Mouse (Mus musculus) activated CD4-positive, CD25-positive, alpha-beta regulatory T cell, adult 4 months (primary cell): Measurements from ENCODE around the gene Tuft1. TPM values are rescaled to one million over a fixed set of nuclear protein-coding genes. Genes with fewer than 3 reads are reported as not detected.
A peak's percentile ranks its signal among the peaks of the same experiment; 100 is the strongest.

Source experiments
- ATAC-seq: one replicate; pipeline ENCODE4 v1.8.0; 2017
- polyA plus RNA-seq, 2 experiments: library from polyadenylated mRNA; unstranded; fragments of 100-300 nt; shearing (Covaris generic); gene quantifications; one replicate each; pipeline ENCODE4 v1.2.1; 2017

Gene Tuft1
- polyA plus RNA-seq, 2 experiments from 2014 or later, result 2.3 to 2.4 TPM

DNA sequence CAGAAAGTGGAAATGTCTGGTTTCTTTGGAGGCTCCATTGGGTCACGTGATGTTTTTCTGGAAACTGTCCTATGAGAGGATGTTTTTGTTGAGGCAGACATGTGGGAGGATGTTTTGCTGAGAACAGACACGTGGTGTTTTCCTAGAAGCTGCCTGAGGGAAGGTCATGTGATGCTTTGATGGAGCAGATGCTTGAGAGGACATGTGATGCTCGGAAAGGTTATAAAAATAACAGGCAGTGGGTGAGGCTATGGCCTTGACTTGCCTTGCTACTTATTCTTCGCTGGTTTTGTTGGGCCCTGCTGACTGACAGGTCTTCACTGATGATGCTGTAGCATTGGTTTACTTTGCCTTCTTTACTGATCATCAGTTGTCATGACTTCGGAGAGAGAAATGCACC, 67.6 kb downstream of the Tuft1 start:
- ATAC-seq, result peak; percentile 59

DNA sequence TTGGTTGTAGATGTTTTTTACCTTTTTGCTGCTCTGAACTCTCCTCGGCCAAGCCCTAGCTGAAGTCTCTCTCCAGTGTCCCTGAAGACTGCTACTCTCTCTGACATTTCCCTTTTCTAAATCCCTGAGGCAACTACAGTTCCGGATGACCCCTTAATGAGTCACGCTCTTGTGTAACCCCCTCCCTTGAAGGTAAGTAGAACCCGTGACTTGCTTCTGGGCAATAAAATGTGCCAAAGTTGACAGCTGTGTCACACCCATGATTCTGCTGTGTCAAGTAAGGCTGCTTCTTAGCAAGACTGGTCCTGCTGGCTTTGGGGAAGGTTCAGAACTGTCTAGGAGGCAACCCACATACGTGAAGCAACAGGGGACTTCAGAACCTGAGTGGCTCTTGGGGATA, 70.7 kb downstream of the Tuft1 start:
- no peak for ATAC-seq

GRCm38 (mm10) chr3:94582944-94583343, 75.7 kb downstream of the Tuft1 start:
- no peak for ATAC-seq

DNA sequence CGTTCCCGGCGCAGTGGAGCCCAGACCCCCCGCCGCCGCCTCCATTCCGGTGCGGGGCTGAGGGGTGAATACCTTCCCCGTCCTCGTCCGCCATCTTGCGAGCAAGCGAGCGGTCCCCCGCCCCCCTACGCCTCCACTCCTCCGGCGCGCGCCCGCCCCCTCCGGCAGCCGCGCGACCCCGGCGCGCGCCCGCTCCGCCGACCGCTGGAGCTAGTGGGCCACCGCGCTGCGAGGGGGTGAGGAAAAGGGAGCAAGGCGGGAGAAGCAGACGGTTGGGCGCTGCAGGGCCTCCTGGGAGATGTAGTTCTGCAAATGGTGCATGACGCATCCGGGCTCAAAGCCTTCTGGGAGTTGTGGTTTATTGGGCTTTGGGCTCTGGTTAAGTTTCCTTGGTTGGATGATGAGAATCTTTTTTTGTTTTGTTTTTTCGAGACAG, 76.2 kb downstream of the Tuft1 start, which contains the start of gene Snx27:
Gene Snx27 (minus strand): TSS at position 261 of the 436 bp plus-strand sequence.
- peak; percentile 87 for ATAC-seq

- ATAC-seq, result peak; percentile 75
Measured at GRCm38 (mm10) chr3:94581793-94582455, 76.7 kb downstream of the Tuft1 start.

DNA sequence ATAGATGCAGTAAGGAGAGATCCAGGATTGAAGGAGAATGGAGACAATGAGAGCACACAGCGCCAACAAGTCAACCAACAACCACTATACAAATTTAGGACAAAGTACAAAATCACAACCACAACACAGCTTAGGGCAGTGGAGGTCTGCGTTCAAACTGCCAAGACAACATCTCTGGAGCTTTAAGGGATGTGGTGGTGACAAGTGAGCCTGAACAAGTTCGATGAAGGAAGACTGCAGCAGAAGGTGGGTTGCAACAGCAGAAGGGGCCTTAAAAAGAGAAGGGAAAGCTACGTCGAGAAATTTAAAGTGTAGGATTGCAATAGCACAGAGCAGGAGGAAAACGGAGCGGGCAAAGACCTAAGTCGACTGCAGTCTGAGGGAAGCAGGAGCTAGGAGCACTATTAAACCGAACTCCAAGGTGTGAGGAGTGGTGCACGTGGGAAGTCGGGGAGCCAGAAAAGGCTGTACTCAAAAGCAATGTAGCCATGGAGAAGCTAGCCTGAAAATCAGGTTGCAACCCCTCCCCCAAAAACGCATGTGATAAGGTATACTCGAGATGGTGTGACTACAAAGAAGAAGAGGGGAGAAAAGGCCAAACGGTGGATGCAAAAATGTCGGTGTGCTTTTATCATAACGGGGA, 77.4 kb downstream of the Tuft1 start:
- ATAC-seq, result no peak

- no peak for ATAC-seq
Measured at GRCm38 (mm10) chr3:94574506-94574905, 84.2 kb downstream of the Tuft1 start.

DNA sequence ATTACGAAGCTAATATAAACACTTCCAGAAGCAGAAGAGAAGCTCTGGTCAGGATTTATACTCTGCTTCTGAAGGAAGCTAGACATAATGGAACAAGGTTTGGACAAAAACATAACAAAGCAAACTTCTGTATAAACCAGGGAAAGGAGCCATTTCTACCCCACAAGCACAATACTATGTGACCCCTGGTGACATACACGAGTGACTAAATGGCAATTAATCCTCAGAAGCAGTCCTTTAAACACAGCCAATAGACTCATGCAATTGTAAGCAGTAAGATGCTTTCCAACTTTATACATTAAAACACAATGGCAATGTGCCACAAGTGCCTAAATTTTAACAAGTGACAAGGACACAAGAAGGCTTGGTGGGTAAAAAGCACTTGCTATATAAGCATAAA, 91.4 kb downstream of the Tuft1 start:
- ATAC-seq, result no peak

DNA sequence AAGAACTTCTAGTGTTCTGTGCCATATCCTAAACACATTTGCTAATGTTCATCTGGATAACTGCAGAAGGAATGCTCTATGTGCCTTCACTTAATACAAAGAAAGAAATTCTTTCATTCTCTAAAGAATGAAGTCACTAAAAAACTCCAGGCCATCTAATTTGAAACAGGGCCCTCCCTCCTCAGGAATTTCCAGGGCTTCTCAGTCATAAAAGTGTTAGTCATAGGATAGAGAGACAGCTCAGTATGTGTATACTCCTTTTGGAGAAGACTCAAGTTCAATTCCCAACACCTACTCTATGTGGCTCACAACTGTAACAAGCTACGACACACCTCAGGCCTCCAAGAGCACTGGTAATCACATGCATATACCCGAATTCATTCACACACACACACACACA, 93.1 kb downstream of the Tuft1 start:
- ATAC-seq, result no peak

GRCm38 (mm10) chr3:94565127-94565526, 93.5 kb downstream of the Tuft1 start:
- ATAC-seq, result no peak

DNA sequence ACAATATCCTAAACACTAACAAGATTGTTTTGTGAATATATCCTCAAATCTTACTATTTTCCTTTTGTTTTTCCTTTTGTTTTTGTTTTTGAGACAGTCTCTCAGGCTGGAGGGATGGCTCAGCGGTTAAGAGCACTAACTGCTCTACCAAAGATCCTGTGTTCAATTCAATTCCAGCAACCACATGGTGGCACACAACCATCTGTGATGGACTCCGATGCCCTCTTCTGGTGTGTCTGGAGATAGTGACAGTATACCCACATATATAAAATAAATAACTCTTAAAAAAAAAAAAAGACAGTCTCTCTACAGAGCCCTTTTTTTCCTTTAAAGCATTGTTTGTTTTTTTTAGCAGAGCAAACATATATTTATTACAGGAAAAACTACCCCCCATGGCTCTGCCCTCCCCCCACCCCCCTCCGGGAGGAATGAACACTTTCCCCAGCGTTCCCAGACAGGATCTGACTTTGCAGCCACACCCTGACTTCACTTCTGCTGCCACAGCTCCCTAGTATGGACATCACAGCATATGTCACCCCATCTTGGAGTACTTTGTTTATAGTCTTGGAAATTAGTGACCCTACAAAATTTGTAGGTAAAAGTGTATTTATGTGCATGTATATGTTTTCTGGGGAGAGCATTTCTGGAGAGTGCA, 94.2 kb downstream of the Tuft1 start:
- ATAC-seq, result no peak

- no peak for ATAC-seq
Measured at GRCm38 (mm10) chr3:94563163-94563562, 95.5 kb downstream of the Tuft1 start.

Other genes starting within 250 kb of the Tuft1 start
- 1 to 10 TPM; 4.9 to 6.1 TPM for gene Tdrkh, start 245.6 kb downstream of the Tuft1 start, polyA plus RNA-seq
- 10 to 100 TPM; 52.3 to 63.6 TPM for gene Mrpl9, start 215.6 kb downstream of the Tuft1 start, polyA plus RNA-seq
- gene Oaz3, start 215.0 kb downstream of the Tuft1 start, polyA plus RNA-seq, result under 1 TPM in 1 of 2 experiments, not detected in 1; 0.74 TPM
- under 1 TPM; 0.52 to 0.57 TPM for gene Celf3, start 180.6 kb downstream of the Tuft1 start, polyA plus RNA-seq
- 1 to 10 TPM in 1 of 2 experiments, not detected in 1; 1.3 TPM for gene Riiad1, start 178.5 kb downstream of the Tuft1 start, polyA plus RNA-seq
- 10 to 100 TPM; 13.2 to 16.0 TPM for gene Snx27, start 76.2 kb downstream of the Tuft1 start, polyA plus RNA-seq
- not detected for gene Gm10972, start 15.8 kb downstream of the Tuft1 start, polyA plus RNA-seq
- not detected for gene Selenbp2, start 34.7 kb upstream of the Tuft1 start, polyA plus RNA-seq
- gene Cgn, start 127.6 kb upstream of the Tuft1 start, polyA plus RNA-seq, result not detected
- gene Pogz, start 178.7 kb upstream of the Tuft1 start, polyA plus RNA-seq, result 10 to 100 TPM; 13.0 to 15.3 TPM
- gene Psmb4, start 228.1 kb upstream of the Tuft1 start, polyA plus RNA-seq, result 100 to 1,000 TPM; 148 to 197 TPM